In the genomic region with DNA sequence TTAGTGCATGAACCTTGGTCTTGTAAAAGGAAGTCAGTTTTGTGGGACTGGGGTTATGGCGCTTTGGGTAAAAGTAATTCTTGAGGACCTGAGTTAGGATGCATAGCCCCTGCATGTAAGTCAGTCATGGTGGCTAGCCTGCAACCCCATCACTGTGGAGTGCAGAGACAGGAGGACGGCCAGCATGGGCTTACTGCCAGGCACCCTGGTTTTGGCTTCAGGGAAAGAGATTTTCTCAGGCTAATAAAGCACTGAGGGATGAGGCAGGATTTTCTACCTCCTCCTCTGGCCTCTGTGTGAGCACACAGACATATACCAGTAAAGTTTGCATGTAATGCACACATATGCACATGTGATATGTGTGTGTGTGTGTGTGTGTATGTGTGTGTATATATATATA, we compare ENCODE assay signal across 21 mouse cellular contexts.
A peak's percentile ranks its signal among the peaks of the same experiment; 100 is the strongest.
DNase-seq lines count a peak whose midpoint lies in the region; ATAC-seq and TF ChIP-seq lines count a peak whose summit lies in the region.
"Had no signal": no experiment of that assay in that cellular context is flagged by ENCODE, and none has a peak within 500 bp of the region (broad histone marks: within the 10 kb centered on the region; RNA-seq: fewer than 3 reads in every experiment).

No protein-coding gene starts in this region.

- peak; percentile 21 to 26 for DNase-seq in cerebellum, adult 2 months
- DNase-seq in cerebellum, postnatal 10 days, result peak; percentile 81 to 89
- DNase-seq in cerebellum, adult 9-10 months, result no peak
- DNase-seq in cerebellum, postnatal 25 days, result peak; percentile 46 to 69
- no peak for DNase-seq in cerebellum, adult 11-12 months
- DNase-seq in heart, adult 11 months, result peak; percentile 64
- DNase-seq in heart, postnatal 36 days, result no peak
- DNase-seq: adrenal gland, adult 8-10 months; adrenal gland, postnatal 14 days; adrenal gland, postnatal 36 days; B cell, adult 2 months; forebrain, postnatal 0 days had no signal

- WGBS in cerebellum, adult 2 months, result 53% methylated on average over 2 of the region's 2 CpGs

- no peak for TF ChIP-seq CTCF in cerebellum, adult 2 months (IDR thresholded peaks at IDR 0.05; ENCODE audit: borderline replicate concordance, insufficient read depth, low read depth, low read length)

- no peak for ATAC-seq in cerebellum, adult (ENCODE audit: insufficient number of reproducible peaks, low FRiP score, low TSS enrichment)
- ATAC-seq: activated CD4-positive, CD25-positive, alpha-beta regulatory T cell, adult 4 months; CD4-positive, CD25-positive, alpha-beta regulatory T cell, adult 4 months; forebrain, embryonic 13.5 days; forebrain, embryonic 15.5 days; forebrain, postnatal 0 days; Patski had no signal

- no peaks in the 10 kb centered on the region for H3K4me1 ChIP-seq in cerebellum, adult 2 months (ENCODE audit: control insufficient read depth, insufficient read depth, low read length)
- H3K4me1 ChIP-seq: embryonic facial prominence, embryonic 10.5 days had no signal

- H3K4me3 ChIP-seq in cerebellum, adult 2 months (replicated peaks; ENCODE audit: insufficient read depth, low read depth, low read length), result no peak overlapping the region
- H3K4me3 ChIP-seq: embryonic facial prominence, embryonic 10.5 days; embryonic facial prominence, embryonic 12.5 days; forebrain, embryonic 13.5 days; forebrain, embryonic 15.5 days had no signal

- no peak for TF ChIP-seq POLR2A in cerebellum, adult 2 months (IDR thresholded peaks at IDR 0.05; ENCODE audit: borderline replicate concordance, insufficient read depth, low read length)

- no peak overlapping the region for H3K27ac ChIP-seq in cerebellum, adult 2 months (ENCODE audit: insufficient read depth, low read length)
- H3K27ac ChIP-seq: embryonic facial prominence, embryonic 10.5 days; embryonic facial prominence, embryonic 12.5 days; forebrain, embryonic 13.5 days; forebrain, embryonic 15.5 days had no signal

- intact Hi-C loops in heart, postnatal 36 days (cut with DNase I), result no loop called here

- H3K27me3 ChIP-seq in cerebellum, adult 2 months (ENCODE audit: control insufficient read depth, insufficient read depth, low read length), result no peaks in the 10 kb centered on the region
- H3K27me3 ChIP-seq: CH12.LX; embryonic facial prominence, embryonic 12.5 days; forebrain, embryonic 13.5 days; forebrain, embryonic 15.5 days; Patski had no signal

Comparison
In these comparisons a context has a peak if more than half of its experiments do, and no peak if none do; other contexts are left out.
1. DNase-seq: peak in cerebellum, adult 2 months (2 of 2), cerebellum, postnatal 10 days (2 of 2), cerebellum, postnatal 25 days (2 of 2) and heart, adult 11 months (single experiment); none in cerebellum, adult 9-10 months (single experiment), cerebellum, adult 11-12 months (single experiment) and heart, postnatal 36 days (0 of 2).